Mouse (Mus musculus) frontal cortex, adult 2 months (tissue): ENCODE data around the gene Rap1gap. TPM values are rescaled to one million over a fixed set of nuclear protein-coding genes. Genes with fewer than 3 reads are reported as not detected.

Experiments used
- DNase-seq, 2 experiments: peaks; one replicate each; pipeline ENCODE4 v3.0.0; 2022; ENCODE audit warnings: low spot score in 1 of 2; ENCODE audit errors: extremely low spot score in 1 of 2
- polyA plus RNA-seq: library from polyadenylated mRNA; depleted of rRNA; stranded (reverse); fragments of >200 nt; gene quantifications from 2 replicates; pipeline ENCODE4 v1.2.3, GENCODE M21; 2012; rRNA removed

The Rap1gap gene
- polyA plus RNA-seq, 1 experiment = 280 TPM

- no peak for DNase-seq
Observed at GRCm38 (mm10) chr4:137769635-137770034, 105.1 kb downstream of the Rap1gap start.

DNA sequence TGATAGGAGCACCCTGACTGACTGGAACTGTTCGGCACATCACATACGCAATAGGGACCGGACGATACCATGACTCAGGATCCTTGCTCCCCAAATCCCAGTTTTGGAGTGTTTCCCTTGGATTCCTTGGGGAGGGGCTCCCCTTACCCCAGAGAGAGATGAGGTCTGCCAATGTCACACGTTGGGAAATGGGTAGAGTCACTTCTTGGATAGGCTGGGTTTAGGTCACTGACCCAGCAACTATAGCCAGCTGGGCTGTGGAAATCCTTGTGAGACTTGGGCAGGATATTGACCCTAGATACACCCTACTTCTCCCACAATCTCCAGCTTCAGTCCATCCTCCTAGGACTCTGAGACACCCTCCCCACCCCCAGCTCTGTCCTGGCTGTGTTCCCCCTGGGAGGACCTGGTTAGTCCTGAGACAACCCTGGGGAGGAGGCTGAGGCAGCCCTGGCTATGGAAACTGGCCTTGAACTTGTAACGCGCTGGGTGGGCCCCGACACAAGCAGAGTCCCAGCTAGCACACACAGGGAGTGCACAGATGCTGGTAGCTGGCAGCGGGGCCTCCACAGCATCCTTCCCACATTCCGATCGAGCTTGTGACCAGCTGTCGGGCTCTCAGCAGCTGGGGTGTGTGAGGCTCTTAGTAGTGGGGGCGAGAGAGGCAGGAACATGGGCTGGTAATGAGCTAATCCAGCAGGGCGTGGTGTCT, 106.5 kb downstream of the Rap1gap start:
- DNase-seq = no peak

- no peak for DNase-seq
Observed at GRCm38 (mm10) chr4:137771749-137772148, 107.2 kb downstream of the Rap1gap start.

- no peak for DNase-seq
Observed at GRCm38 (mm10) chr4:137772438-137773056, 108.0 kb downstream of the Rap1gap start.

- DNase-seq = no peak
Observed at GRCm38 (mm10) chr4:137773369-137773899, 108.9 kb downstream of the Rap1gap start.

DNA sequence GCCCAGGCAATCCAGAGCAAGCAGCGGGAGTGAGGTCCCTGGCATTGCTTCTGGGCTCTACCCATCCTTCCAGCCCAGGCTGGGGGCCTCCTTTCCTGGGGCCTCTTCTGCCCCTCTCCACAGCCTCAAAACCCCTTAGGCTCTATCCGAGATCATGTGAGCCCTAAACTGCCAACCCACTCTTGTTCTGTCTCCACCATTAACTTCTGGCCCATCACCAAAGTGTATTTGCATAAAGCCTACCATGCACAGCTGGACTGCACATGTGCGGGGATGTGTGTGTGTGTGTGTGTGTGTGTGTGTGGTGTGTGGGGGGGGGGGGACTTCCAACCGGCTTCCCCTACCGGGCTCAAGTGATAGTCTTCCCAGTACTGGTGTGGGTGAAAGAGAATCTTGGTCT, 109.5 kb downstream of the Rap1gap start:
- no peak for DNase-seq

GRCm38 (mm10) chr4:137774505-137774904, 110.0 kb downstream of the Rap1gap start:
- no peak for DNase-seq

- DNase-seq = no peak
Observed at GRCm38 (mm10) chr4:137777866-137778265, 113.3 kb downstream of the Rap1gap start.

DNA sequence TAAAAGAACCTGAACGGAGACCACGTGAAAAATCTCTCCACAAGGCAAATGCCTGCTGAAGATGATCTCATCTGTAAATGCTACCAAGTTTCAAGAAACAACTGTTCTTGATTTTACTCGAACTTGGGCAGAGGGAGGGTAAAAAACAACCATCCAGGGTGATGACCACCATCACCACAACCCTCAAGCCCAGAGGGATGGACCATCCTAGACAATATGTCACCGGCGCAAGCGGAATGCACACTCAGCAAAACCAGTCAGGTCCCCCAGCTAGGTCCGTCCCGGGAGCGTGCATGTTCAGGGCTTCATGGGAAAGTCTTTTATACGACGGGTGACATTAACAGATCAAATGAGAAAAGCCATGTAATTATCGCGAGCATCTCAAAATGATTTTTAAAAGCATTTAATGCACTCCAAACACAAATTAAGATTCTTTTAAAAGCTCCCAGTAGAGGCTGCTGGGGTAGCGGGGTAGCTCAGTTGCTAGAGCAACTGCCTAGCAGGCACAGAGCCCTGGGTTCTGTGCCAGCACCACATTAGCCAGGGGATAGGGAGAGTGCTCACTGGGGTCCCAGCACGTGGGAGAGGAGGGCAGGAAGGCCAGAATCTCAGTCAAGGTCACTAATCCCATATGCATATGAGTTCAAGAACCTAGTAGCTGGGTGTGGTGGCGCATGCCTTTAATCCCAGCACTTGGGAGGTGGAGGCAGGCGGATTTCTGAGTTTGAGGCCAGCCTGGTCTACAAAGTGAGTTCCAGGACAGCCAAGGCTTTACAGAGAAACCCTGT, 114.1 kb downstream of the Rap1gap start:
- DNase-seq = no peak

Other genes starting within 250 kb of the Rap1gap start
- 0.15 TPM in 1 of 2 replicates, not detected in the other for gene Cela3b, start 234.2 kb upstream of the Rap1gap start, polyA plus RNA-seq
- not detected in 2 replicates for gene 1700013G24Rik, start 211.4 kb upstream of the Rap1gap start, polyA plus RNA-seq
- 3.5 and 4.0 TPM in 2 replicates for gene Hspg2, start 196.0 kb upstream of the Rap1gap start, polyA plus RNA-seq
- not detected in 2 replicates for gene Ldlrad2, start 90.2 kb upstream of the Rap1gap start, polyA plus RNA-seq
- gene Usp48, start 71.0 kb upstream of the Rap1gap start, polyA plus RNA-seq = 171 and 180 TPM in 2 replicates
- gene Alpl, start 131.7 kb downstream of the Rap1gap start, polyA plus RNA-seq = 12.3 and 13.5 TPM in 2 replicates
- gene Ece1, start 197.5 kb downstream of the Rap1gap start, polyA plus RNA-seq = 24.6 and 29.5 TPM in 2 replicates